Mouse (Mus musculus) heart, adult 2 months (tissue): ENCODE measurements around the gene Wipf3.

Experiments
- CTCF ChIP-seq: fragments of 200-600 bp; IDR thresholded peaks from 2 replicates; pipeline ENCODE4 v1.8.1; 2022; ENCODE audit warnings: antibody characterized with exemption, mild to moderate bottlenecking, moderate library complexity
- POLR2A ChIP-seq: fragments of 200-500 bp; IDR thresholded peaks from 2 replicates; pipeline ENCODE4 v1.6.1; 2011; ENCODE audit warnings: mild to moderate bottlenecking, low read depth, low read length, control low read depth; ENCODE audit not compliant: insufficient read depth

GRCm38 (mm10) chr6:54404916-54405315 is 24.5 kb upstream of the Wipf3 start:
- no peak for TF ChIP-seq POLR2A
- no peak for TF ChIP-seq CTCF
